8 mouse cellular contexts compared by ENCODE assay signal in the genomic region with DNA sequence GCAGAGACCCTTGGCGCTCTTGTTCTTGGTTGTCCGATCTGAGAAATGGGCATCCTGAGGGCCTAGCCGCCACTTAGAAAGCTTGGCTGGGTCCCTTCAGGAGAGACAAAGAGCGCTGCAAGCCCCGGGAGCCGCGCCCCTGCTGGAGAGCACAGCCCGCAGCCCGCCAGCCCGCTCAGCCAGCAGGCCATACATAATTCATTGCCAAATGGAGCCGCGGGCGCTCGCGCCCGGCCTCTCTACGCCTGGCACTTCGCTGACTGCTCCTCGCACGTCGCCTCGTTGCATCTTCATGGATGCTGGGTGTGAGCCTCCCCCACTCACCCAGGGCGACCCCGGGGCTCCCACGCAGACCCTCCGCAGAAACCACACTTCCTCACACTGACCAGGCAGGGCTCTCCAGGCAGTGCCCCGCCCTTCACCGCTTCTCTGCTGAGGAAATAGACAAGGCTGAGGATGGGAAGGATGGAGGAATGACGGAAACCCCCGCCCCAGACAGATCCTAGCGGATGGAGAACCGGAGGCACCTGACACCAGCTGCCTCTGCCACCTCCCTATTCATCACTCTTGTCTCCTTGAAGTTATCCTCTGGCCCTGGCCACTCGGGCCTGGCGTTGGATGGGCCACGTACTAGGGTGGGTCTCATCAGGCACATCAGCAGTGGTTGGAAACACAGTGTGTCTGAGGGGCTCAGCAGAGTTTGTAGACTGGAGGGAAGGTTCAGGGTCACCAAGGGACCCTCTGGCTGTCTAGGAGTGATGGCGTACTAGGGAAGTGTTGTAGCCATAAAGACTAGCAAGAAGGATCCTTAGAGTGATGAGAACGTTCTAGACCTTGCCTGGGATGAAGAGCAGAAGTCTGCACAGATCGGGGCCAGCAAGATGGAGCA.
A peak's percentile ranks its signal among the peaks of the same experiment; 100 is the strongest.
DNase-seq lines count a peak whose midpoint lies in the region; ATAC-seq lines count a peak whose summit lies in the region.

No protein-coding gene starts in this region.

- H3K27ac ChIP-seq in lung, embryonic 15.5 days = peak overlapping the region; percentile 46
- peak overlapping the region; percentile 95 for H3K27ac ChIP-seq in forebrain, embryonic 16.5 days (ENCODE audit: low read length)
- peak overlapping the region; percentile 100 for H3K27ac ChIP-seq in midbrain, embryonic 11.5 days (ENCODE audit: low read depth, low read length)

- peak overlapping the region; percentile 60 for H3K4me2 ChIP-seq in lung, embryonic 15.5 days
- H3K4me2 ChIP-seq in forebrain, embryonic 16.5 days (ENCODE audit: low read length) = peak overlapping the region; percentile 50
- peak overlapping the region; percentile 36 for H3K4me2 ChIP-seq in midbrain, embryonic 11.5 days

- H3K4me1 ChIP-seq in lung, embryonic 15.5 days = peaks cover 57% of the 10 kb centered on the region
- H3K4me1 ChIP-seq in forebrain, embryonic 16.5 days (replicated peaks; ENCODE audit: control insufficient read depth, insufficient read depth, low read length) = peaks cover 53% of the 10 kb centered on the region
- peaks cover 57% of the 10 kb centered on the region for H3K4me1 ChIP-seq in midbrain, embryonic 11.5 days (ENCODE audit: control insufficient read depth, insufficient read depth, low read length)

- H3K9me3 ChIP-seq in lung, embryonic 15.5 days = no peaks in the 10 kb centered on the region
- H3K9me3 ChIP-seq in forebrain, embryonic 16.5 days (ENCODE audit: control insufficient read depth, low read length) = no peaks in the 10 kb centered on the region
- H3K9me3 ChIP-seq in midbrain, embryonic 11.5 days (ENCODE audit: control insufficient read depth, low read length) = no peaks in the 10 kb centered on the region

- DNase-seq in lung, postnatal 25 days (ENCODE audit: low spot score) = no peak
- peak; percentile 56 to 60 for DNase-seq in cerebellum, postnatal 14 days
- DNase-seq in kidney, postnatal 14 days = peak; percentile 73
- peak; percentile 96 for DNase-seq in midbrain, embryonic 11.5 days (ENCODE audit: low spot score, missing footprints)
- DNase-seq in thymus, postnatal 0 days (ENCODE audit: low spot score) = no peak

- no peaks in the 10 kb centered on the region for H3K36me3 ChIP-seq in lung, embryonic 15.5 days
- H3K36me3 ChIP-seq in forebrain, embryonic 16.5 days (ENCODE audit: control insufficient read depth, insufficient read depth) = no peaks in the 10 kb centered on the region
- H3K36me3 ChIP-seq in midbrain, embryonic 11.5 days (ENCODE audit: control insufficient read depth, insufficient read depth, low read length) = no peaks in the 10 kb centered on the region

- peak; percentile 52; the same call in 1 of the 2 replicates for ATAC-seq in lung, embryonic 15.5 days (ENCODE audit: borderline replicate concordance, extremely low read depth, low FRiP score, low TSS enrichment)
- ATAC-seq in forebrain, embryonic 16.5 days = peak; percentile 59
- peak; percentile 57 for ATAC-seq in midbrain, embryonic 11.5 days (ENCODE audit: low FRiP score)
- no peak for ATAC-seq in megakaryocyte, adult 5-6 weeks (ENCODE audit: poor library complexity, severe bottlenecking)

- WGBS in lung, embryonic 15.5 days = 13% methylated on average over 38 of the region's 38 CpGs
- WGBS in forebrain, embryonic 16.5 days = 12% methylated on average over 38 of the region's 38 CpGs
- WGBS in midbrain, embryonic 11.5 days = 14% methylated on average over 38 of the region's 38 CpGs

- H3K9ac ChIP-seq in lung, embryonic 15.5 days = peak overlapping the region; percentile 38
- H3K9ac ChIP-seq in forebrain, embryonic 16.5 days (replicated peaks; ENCODE audit: low read depth, low read length) = peak overlapping the region; percentile 66
- H3K9ac ChIP-seq in midbrain, embryonic 11.5 days (ENCODE audit: low read length) = peak overlapping the region; percentile 78

- H3K27me3 ChIP-seq in lung, embryonic 15.5 days = no peaks in the 10 kb centered on the region
- no peaks in the 10 kb centered on the region for H3K27me3 ChIP-seq in forebrain, embryonic 16.5 days (replicated peaks; ENCODE audit: control insufficient read depth, insufficient read depth, low read length)
- H3K27me3 ChIP-seq in midbrain, embryonic 11.5 days (ENCODE audit: control insufficient read depth, insufficient read depth, low read length) = no peaks in the 10 kb centered on the region

- H3K4me3 ChIP-seq in lung, embryonic 15.5 days = peak overlapping the region; percentile 30
- H3K4me3 ChIP-seq in forebrain, embryonic 16.5 days (replicated peaks; ENCODE audit: low read length) = peak overlapping the region; percentile 19
- H3K4me3 ChIP-seq in midbrain, embryonic 11.5 days (ENCODE audit: low read depth, low read length) = peak overlapping the region; percentile 7

Comparison
In these comparisons a context has a peak if more than half of its experiments do, and no peak if none do; other contexts are left out.
1. H3K27ac ChIP-seq: peak in every context shown above with its lines; median percentile 100 in midbrain, embryonic 11.5 days; 95 in forebrain, embryonic 16.5 days; 46 in lung, embryonic 15.5 days.
2. DNase-seq: peak in cerebellum, postnatal 14 days (2 of 2), kidney, postnatal 14 days (single experiment) and midbrain, embryonic 11.5 days (single experiment); none in lung, postnatal 25 days (single experiment) and thymus, postnatal 0 days (single experiment).
3. Peak in every context shown above with its lines, with median percentiles within 50 percentile points of each other: H3K4me2 ChIP-seq, H3K4me3 ChIP-seq and H3K9ac ChIP-seq.